Mouse (Mus musculus) T-helper 2 cell (primary cell): ENCODE measurements around the gene 4931414P19Rik.

ENCODE experiments used
- in situ Hi-C: fragments of 300-600 bp; cut with MboI, MseI; formaldehyde crosslinking; loops from one replicate; pipeline ENCODE4 v1.15.1; 2025; ENCODE audit warnings: high pct_unique_total_duplicates

Gene 4931414P19Rik

GRCm38 (mm10) chr14:54553454-54553974, 52.3 kb downstream of the 4931414P19Rik start:
- in situ Hi-C loops, result no loop called here

- in situ Hi-C loops, result no loop called here
Observed at GRCm38 (mm10) chr14:54544703-54545102, 61.1 kb downstream of the 4931414P19Rik start.

GRCm38 (mm10) chr14:54540771-54541170, 65.0 kb downstream of the 4931414P19Rik start:
- in situ Hi-C loops, result no loop called here

GRCm38 (mm10) chr14:54538580-54538979, 67.2 kb downstream of the 4931414P19Rik start:
- in situ Hi-C loops, result no loop called here
